Mouse (Mus musculus): ENCODE measurements around the gene Per2. TPM values are rescaled to one million over a fixed set of nuclear protein-coding genes. Genes with fewer than 3 reads are reported as not detected.
A peak's percentile ranks its signal among the peaks of the same experiment; 100 is the strongest.

Gene Per2
- polyA plus RNA-seq, 1 experiment from 2014 or later: 3.7 TPM

DNA sequence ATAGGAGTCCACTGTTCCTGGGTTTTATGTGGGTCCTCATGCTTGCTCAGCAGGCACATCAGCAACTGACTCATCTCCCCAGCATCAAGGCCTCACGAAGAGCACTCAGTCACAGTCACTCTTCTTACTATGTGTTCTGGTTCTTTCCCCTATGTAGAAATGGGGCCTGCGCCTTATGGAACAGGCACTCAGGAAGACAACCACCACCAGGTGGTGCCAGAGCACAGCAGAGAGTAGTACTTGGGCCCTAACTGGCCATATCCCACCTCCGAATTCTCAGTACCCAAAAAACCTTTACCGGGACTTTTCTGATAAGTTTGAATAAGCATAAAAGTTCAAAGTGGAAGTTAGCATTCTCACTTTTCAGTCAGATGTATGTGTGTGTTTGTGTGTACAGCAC lies 30.5 kb downstream of the Per2 start:
- Histone ChIP-seq H3K9me3 (no peaks in the 10 kb centered on the region), H3K4me2 (no peak overlapping the region), H3K4me3 (no peak overlapping the region), H3K27me3 (no peaks in the 10 kb centered on the region), H3K27ac (no peak overlapping the region), H3K36me3 (peaks cover 30% of the 10 kb centered on the region), H3K4me1 (peaks cover 9% of the 10 kb centered on the region), H3K9ac (no peak overlapping the region)
- WGBS: 36% methylated on average over 4 of the region's 4 CpGs
- no peak for ATAC-seq (ENCODE audit: insufficient number of reproducible peaks, low FRiP score, low TSS enrichment, low read depth)

DNA sequence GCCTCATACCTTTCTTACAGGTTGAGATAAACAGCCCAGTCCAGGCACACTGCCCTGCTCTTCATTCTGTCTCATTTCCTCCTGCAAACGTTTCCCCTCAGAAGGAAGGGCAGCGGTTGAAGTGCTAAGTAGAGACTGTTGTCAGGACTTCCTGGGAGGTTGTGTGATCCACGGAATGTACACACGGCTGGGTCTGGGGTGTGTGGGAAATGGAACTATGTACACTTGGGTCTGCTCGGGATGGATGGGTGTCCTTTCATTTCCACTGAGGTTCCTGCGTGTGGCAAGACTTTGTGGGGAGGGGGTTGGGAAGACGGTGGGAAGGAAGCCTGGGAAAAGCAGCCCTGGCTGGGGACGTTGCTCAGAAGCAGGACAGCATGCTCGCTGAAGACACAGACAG lies 32.7 kb downstream of the Per2 start:
- Histone ChIP-seq H3K4me1 (peaks cover 12% of the 10 kb centered on the region), H3K36me3 (peaks cover 19% of the 10 kb centered on the region), H3K4me2 (no peak overlapping the region), H3K4me3 (no peak overlapping the region), H3K9ac (no peak overlapping the region), H3K9me3 (no peaks in the 10 kb centered on the region), H3K27me3 (no peaks in the 10 kb centered on the region), H3K27ac (no peak overlapping the region)
- WGBS: 78% methylated on average over 9 of the region's 9 CpGs
- ATAC-seq (ENCODE audit: insufficient number of reproducible peaks, low FRiP score, low TSS enrichment, low read depth): no peak

DNA sequence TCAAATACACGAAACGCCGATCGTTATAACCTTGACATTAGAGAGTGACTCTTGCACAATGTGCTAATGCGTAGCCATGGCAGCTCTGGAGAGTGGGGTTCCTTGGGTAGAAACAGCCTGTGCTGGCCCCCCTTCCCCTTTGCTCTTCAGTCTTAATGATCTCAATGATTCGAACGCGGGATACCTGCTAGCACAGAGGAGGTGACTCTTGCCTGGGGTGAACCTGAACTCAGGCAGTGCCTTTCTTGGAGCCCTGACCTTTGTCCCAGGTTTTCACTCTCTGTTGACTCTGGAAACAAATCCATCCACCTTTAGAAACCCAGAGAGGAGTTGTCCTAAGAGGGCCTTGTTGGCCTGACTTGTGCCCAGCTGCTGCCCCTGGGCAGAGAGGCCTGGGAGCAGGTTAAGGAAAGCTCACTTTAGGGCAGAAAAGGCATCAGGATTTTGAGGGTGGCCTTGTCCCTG lies 38.5 kb downstream of the Per2 start:
- Histone ChIP-seq H3K4me3 (no peak overlapping the region), H3K4me1 (peaks cover 12% of the 10 kb centered on the region), H3K9me3 (no peaks in the 10 kb centered on the region), H3K36me3 (peaks cover 30% of the 10 kb centered on the region), H3K4me2 (no peak overlapping the region), H3K9ac (no peak overlapping the region), H3K27me3 (no peaks in the 10 kb centered on the region), H3K27ac (no peak overlapping the region)
- 91% methylated on average over 8 of the region's 8 CpGs for WGBS
- no peak for ATAC-seq (ENCODE audit: insufficient number of reproducible peaks, low FRiP score, low TSS enrichment, low read depth)

DNA sequence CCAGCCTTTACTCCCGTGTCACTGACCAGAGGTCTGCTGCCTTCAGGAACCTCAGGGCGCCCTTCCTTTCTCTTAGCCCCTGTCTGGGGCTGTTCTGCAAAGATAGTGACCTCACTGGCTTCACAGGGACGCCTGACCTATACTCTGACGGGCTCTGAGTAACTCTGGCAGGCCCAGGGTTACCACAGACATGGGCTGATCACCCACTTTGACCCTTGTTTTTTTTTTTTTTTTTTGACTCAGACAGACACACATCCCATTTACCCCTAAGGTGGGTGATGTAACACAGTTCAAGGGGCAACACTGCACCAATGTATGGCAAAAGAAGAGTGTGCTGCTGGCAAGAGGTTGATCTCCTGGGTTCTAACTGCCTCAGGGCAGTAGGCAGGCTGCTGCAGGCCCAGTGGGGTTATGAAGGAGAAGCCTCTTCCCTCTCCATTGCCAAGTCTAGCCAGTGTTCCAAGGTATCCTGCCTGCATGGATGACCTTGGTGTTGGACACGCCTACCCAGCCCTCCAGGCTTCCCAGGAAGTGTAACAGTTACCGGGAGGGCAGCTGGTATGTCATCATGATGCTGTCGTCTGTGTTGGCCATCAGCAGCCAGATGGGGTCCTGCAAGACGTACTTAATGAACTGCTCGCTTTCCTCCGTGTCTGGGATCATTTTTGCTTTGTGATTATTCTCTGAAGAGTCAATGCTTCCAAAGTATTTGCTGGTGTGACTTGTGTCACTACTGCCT lies 39.1 kb downstream of the Per2 start:
- Histone ChIP-seq H3K9me3 (no peaks in the 10 kb centered on the region), H3K36me3 (peaks cover 30% of the 10 kb centered on the region), H3K27me3 (no peaks in the 10 kb centered on the region), H3K4me2 (no peak overlapping the region), H3K27ac (no peak overlapping the region), H3K4me1 (peaks cover 17% of the 10 kb centered on the region), H3K4me3 (no peak overlapping the region), H3K9ac (no peak overlapping the region)
- WGBS: 62% methylated on average over 10 of the region's 10 CpGs
- ATAC-seq (ENCODE audit: insufficient number of reproducible peaks, low FRiP score, low TSS enrichment, low read depth): no peak

DNA sequence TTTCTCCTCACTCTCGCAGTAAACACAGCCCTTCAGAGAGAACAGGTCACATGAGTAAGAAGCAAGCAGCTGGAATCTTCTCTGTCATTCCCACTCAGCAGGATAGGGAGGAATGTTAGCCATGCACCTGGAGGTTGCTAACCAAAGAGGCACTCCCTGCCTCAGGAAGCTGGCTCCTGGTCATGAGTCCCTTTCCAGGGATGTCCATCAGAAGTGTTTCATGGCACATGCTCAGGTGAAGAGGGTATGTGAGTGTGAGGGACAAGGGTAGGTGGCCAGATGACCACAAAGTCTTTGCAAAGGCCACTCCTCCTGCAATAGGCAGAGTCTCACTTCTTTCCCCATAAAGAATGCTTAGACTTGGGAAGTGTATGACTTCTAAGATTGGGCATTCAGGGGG lies 41.1 kb downstream of the Per2 start:
- no peak for ATAC-seq (ENCODE audit: insufficient number of reproducible peaks, low FRiP score, low TSS enrichment, low read depth)
- Histone ChIP-seq H3K4me2 (no peak overlapping the region), H3K9me3 (no peaks in the 10 kb centered on the region), H3K27ac (no peak overlapping the region), H3K27me3 (no peaks in the 10 kb centered on the region), H3K36me3 (peaks cover 27% of the 10 kb centered on the region), H3K9ac (no peak overlapping the region), H3K4me3 (no peak overlapping the region), H3K4me1 (peaks cover 23% of the 10 kb centered on the region)
- 33% methylated on average over 1 of the region's 1 CpGs for WGBS

DNA sequence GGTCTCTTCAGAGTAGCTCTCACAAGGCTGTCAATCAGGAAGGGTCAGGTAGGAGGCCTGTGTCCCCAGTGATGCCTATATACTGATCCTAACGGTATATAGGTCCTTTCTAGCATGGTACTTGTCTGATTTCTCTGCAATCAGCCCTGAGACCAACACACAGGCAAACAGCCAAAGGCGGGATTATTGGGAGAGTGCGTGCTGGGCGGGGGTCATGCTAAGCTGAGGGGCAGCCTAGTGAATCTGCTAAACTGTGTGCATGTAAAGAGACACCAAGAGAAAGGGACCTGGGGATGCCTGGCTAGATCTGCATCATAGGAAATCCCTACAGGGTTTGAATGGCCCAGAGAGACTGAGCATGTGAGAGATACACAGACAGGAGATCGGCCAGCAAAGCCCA lies 43.8 kb downstream of the Per2 start:
- Histone ChIP-seq H3K27me3 (no peaks in the 10 kb centered on the region), H3K4me2 (no peak overlapping the region), H3K36me3 (peaks cover 22% of the 10 kb centered on the region), H3K4me3 (no peak overlapping the region), H3K4me1 (peaks cover 39% of the 10 kb centered on the region), H3K9me3 (no peaks in the 10 kb centered on the region), H3K27ac (peak overlapping the region; percentile 89; the same call in 1 of the 2 replicates), H3K9ac (no peak overlapping the region)
- ATAC-seq (ENCODE audit: insufficient number of reproducible peaks, low FRiP score, low TSS enrichment, low read depth): no peak
- 60% methylated on average over 5 of the region's 5 CpGs for WGBS

DNA sequence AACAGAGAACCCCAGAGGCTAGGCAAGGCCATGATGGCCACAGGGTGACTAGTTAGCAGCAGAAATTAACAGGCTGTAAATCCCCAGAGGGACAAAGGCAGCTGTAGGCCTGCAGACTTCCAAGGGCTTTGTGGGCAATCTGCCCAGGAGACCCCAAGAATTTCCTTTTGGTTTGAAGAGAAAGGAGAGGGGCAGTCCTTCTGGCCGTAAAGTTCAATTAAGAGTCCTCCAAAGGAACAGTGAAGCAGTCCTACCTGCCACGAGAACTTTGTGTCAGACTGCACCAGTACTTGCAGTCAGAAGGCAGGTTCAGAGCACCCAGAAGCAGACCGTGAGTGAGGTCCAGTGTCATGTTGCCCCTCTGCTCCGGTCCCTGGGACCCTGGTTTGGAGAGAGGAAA lies 44.2 kb downstream of the Per2 start:
- Histone ChIP-seq H3K9me3 (no peaks in the 10 kb centered on the region), H3K4me3 (no peak overlapping the region), H3K4me1 (peaks cover 39% of the 10 kb centered on the region), H3K9ac (no peak overlapping the region), H3K27ac (peak overlapping the region; percentile 89), H3K36me3 (peaks cover 17% of the 10 kb centered on the region), H3K4me2 (no peak overlapping the region), H3K27me3 (no peaks in the 10 kb centered on the region)
- no peak for ATAC-seq (ENCODE audit: insufficient number of reproducible peaks, low FRiP score, low TSS enrichment, low read depth)
- WGBS: 31% methylated on average over 4 of the region's 4 CpGs

DNA sequence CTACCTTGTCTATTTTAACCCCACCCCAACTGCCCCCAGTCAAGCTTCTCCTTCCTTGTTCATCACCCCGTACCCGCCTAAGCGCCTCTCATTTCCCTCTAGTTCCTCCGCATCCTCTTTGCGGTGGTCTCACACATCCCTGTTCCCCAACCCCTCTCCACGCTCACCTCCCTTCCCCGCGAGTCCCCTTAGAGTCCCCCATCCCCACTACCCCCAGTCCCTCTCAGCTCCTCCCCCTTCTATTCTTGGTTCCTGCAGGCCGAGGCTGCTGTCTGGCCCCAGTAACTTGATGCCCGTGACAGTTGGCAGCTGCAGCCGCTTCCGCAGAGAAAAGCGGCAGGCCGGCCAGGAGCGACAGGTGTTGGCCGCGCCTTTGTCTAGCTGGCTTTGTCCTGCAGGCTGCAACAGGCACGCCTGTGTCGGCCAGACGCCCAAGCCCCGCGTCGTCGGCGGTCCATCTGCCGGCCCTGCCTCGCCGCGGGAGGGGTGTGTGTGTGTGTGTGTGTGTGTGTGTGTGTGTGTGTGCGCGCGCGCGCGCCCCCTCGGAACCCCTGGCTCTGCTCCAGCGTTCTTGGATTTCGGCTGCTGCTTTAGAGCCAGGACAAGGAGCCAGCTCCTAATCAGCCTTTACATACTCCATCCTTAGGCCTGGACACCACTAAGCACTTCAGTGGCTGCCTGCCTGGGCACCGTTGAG lies 45.1 kb downstream of the Per2 start, which contains the start of gene Hes6:
Gene Hes6, minus strand, starts transcription at position 141 of the 697 bp plus-strand sequence.
- peaks cover 11% of the 10 kb centered on the region for H3K36me3 ChIP-seq
- peak within 1 kb of the TSS; percentile 98 for H3K4me2 ChIP-seq
- no peaks in the 10 kb centered on the region for H3K27me3 ChIP-seq
- WGBS: under 1% methylated on average over 39 of the region's 39 CpGs
- peak within 1 kb of the TSS; percentile 89 for H3K27ac ChIP-seq
- peak within 1 kb of the TSS; percentile 80 for H3K4me3 ChIP-seq
- H3K9me3 ChIP-seq: no peaks in the 10 kb centered on the region
- H3K4me1 ChIP-seq: peaks cover 39% of the 10 kb centered on the region
- H3K9ac ChIP-seq: peak within 1 kb of the TSS; percentile 75
- ATAC-seq (ENCODE audit: insufficient number of reproducible peaks, low FRiP score, low TSS enrichment, low read depth): peak; percentile 51

DNA sequence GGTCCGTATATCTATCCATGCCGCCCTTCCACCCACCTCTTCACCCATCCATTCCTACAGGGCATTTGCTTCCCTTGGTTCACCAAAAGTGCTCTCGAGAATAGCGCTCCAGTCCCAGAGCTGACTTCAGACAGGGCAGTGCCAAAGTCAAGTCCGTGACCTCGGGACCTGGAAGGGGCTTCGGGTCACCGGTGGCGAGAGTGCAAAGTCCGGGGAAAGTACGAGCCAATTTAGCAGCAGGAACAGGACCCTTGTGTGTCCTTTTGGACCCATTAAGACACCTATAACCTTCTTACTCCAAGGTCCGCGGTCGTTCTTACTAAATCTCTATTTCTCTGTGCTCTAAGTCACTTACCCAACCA lies 45.6 kb downstream of the Per2 start:
- Histone ChIP-seq H3K9me3 (no peaks in the 10 kb centered on the region), H3K4me3 (peak overlapping the region; percentile 80), H3K27me3 (no peaks in the 10 kb centered on the region), H3K36me3 (peaks cover 9% of the 10 kb centered on the region; the same call in 1 of the 2 replicates), H3K27ac (peak overlapping the region; percentile 89), H3K9ac (0 out of 2 replicates have a peak overlapping the region, but pooled peaks have one; percentile 10), H3K4me2 (peak overlapping the region; percentile 98), H3K4me1 (peaks cover 39% of the 10 kb centered on the region)
- ATAC-seq (ENCODE audit: insufficient number of reproducible peaks, low FRiP score, low TSS enrichment, low read depth): no peak; the same call in 1 of the 2 replicates
- WGBS: 1% methylated on average over 14 of the region's 14 CpGs

DNA sequence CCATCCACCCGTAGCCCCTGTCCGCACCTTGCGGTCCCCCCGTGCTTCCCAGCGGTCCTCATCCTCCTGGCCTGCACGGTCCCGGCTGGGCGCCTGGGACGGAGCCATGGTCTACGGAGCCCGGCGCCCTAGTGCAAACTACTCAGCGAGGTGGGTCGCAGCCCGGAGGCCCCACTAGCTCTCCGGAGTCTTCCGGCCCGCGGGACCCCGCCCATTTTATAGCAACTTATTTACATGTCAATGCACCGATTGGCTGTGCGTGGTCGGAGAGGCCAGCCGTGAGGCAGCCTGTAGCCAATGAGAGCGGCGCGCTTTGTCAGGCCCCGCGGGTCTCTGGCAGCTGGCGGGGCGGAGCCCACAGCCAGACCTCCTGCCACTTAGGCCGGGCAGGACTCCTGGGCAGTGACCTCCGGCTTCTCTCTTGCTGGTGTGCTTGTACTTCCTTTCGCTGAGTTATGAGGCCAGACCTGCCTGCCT lies 46.1 kb downstream of the Per2 start:
- ATAC-seq (ENCODE audit: insufficient number of reproducible peaks, low FRiP score, low TSS enrichment, low read depth): peak; percentile 92
- under 1% methylated on average over 34 of the region's 34 CpGs for WGBS
- H3K27ac ChIP-seq: peak overlapping the region; percentile 89
- H3K4me1 ChIP-seq: peaks cover 39% of the 10 kb centered on the region
- peak overlapping the region; percentile 80 for H3K4me3 ChIP-seq
- H3K9me3 ChIP-seq: no peaks in the 10 kb centered on the region
- H3K4me2 ChIP-seq: peak overlapping the region; percentile 98
- peaks cover 6% of the 10 kb centered on the region; the same call in 1 of the 2 replicates for H3K36me3 ChIP-seq
- H3K27me3 ChIP-seq: no peaks in the 10 kb centered on the region
- peak overlapping the region; percentile 75 for H3K9ac ChIP-seq

DNA sequence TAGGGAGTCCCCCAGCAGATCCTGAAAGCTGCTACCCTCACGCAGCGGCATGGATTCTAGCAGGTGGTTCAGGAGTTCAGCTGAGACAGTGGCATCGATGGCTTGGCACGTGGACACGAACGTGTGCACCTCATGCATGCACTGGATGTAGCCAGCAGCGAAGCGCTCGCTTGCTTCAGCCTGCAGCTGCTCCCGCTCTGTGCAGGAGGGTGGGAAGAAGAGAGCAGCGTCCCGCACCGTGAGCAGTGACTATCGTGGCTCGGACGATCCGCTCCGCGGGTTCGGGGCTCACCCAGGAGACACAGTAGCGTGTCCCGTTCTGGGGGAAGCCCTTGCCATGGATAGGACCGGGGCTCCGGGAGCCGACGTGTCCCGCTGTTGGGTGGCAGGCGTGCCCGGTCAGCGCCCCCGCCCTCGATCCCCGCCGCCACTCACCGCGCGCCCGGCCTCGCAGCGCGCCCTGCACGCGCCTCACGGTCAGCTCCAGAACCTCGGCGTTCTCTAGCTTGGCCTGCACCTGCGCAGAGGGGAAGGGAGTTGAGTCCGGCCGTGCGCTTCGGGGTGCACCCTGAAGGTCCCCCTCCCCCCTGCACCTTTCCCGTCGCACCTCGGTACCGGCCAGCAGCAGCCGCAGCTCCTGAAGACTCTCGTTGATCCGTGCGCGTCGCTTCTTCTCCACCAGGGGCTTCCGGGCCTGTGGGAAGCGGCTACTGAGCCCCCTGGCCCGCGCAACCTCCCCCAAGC lies 46.7 kb downstream of the Per2 start:
- WGBS: 4% methylated on average over 63 of the region's 65 CpGs
- peaks cover 39% of the 10 kb centered on the region for H3K4me1 ChIP-seq
- no peak; the same call in 1 of the 2 replicates for ATAC-seq (ENCODE audit: insufficient number of reproducible peaks, low FRiP score, low TSS enrichment, low read depth)

More for the DNA sequence above, 46.7 kb downstream of the Per2 start:
- H3K9ac ChIP-seq: peak overlapping the region; percentile 75
- H3K9me3 ChIP-seq: no peaks in the 10 kb centered on the region
- H3K36me3 ChIP-seq: 0 out of 2 replicates have a peak, but pooled peaks cover 4% of the 10 kb centered on the region
- peak overlapping the region; percentile 98 for H3K4me2 ChIP-seq
- H3K4me3 ChIP-seq: peak overlapping the region; percentile 80
- H3K27me3 ChIP-seq: no peaks in the 10 kb centered on the region
- H3K27ac ChIP-seq: peak overlapping the region; percentile 88
